Mouse (Mus musculus) liver, adult 2 months (tissue): ENCODE data around the gene Nbr1. TPM values are rescaled to one million over a fixed set of nuclear protein-coding genes. Genes with fewer than 3 reads are reported as not detected.

Source experiments
- DNase-seq: peaks from one replicate; pipeline ENCODE4 v3.0.0-alpha.2; 2011; ENCODE audit warnings: low read depth, low spot score; ENCODE audit errors: extremely low read depth
- H3K27ac ChIP-seq: fragments of 200-500 bp; replicated peaks from 2 replicates; pipeline ENCODE4 v1.5.1; 2012; ENCODE audit warnings: low read depth, mild to moderate bottlenecking, control low read depth, inconsistent platforms, low read length; ENCODE audit not compliant: insufficient read depth
- H3K27me3 ChIP-seq: fragments of 200-500 bp; 2 replicates; pipeline ENCODE4 v1.6.1; 2012; ENCODE audit warnings: mild to moderate bottlenecking, moderate library complexity, low read length, inconsistent platforms; ENCODE audit not compliant: control insufficient read depth, insufficient read depth
- H3K36me3 ChIP-seq: fragments of 200-500 bp; 2 replicates; pipeline ENCODE4 v1.6.1; 2012; ENCODE audit warnings: low read length, inconsistent platforms; ENCODE audit not compliant: control insufficient read depth, insufficient read depth
- H3K4me1 ChIP-seq: fragments of 200-500 bp; 2 replicates; pipeline ENCODE4 v1.6.1; 2011; ENCODE audit warnings: low read length; ENCODE audit not compliant: control insufficient read depth, insufficient read depth
- H3K4me3 ChIP-seq: fragments of 200-500 bp; 2 replicates; pipeline ENCODE4 v1.5.1; 2011; ENCODE audit warnings: low read depth, mild to moderate bottlenecking, control low read depth, low read length, moderate library complexity; ENCODE audit not compliant: insufficient read depth
- H3K79me2 ChIP-seq: fragments of 200-500 bp; 2 replicates; pipeline ENCODE4 v1.6.1; 2012; ENCODE audit warnings: inconsistent platforms, mild to moderate bottlenecking, low read length, moderate library complexity; ENCODE audit not compliant: control insufficient read depth, insufficient read depth
- H3K9ac ChIP-seq: fragments of 200-500 bp; 2 replicates; pipeline ENCODE4 v1.6.1; 2012; ENCODE audit warnings: low read depth, mild to moderate bottlenecking, control low read depth, inconsistent platforms, low read length
- CTCF ChIP-seq: fragments of 200-500 bp; IDR thresholded peaks from 2 replicates; pipeline ENCODE4 v1.5.1; 2011; ENCODE audit warnings: low read depth, low read length, control low read depth
- POLR2A ChIP-seq: fragments of 200-500 bp; IDR thresholded peaks from 2 replicates; pipeline ENCODE4 v1.6.1; 2011; ENCODE audit warnings: low read length, control low read depth; ENCODE audit not compliant: insufficient read depth; ENCODE audit errors: extremely low read depth
- WGBS: fragments of 180-500 bp; shearing (Covaris S2); methylation state at CpG from one replicate; pipeline ENCODE4 v1.1.7; 2018; 5-methylcytosine and 5-hydroxymethylcytosine counted together
- polyA plus RNA-seq: library from polyadenylated mRNA; depleted of rRNA; stranded (reverse); fragments of >200 nt; gene quantifications from 2 replicates; pipeline ENCODE4 v1.2.3, GENCODE M21; 2012
- total RNA-seq: library from RNA; depleted of rRNA; stranded (reverse); fragments of >200 nt; gene quantifications from 2 replicates; pipeline ENCODE4 v1.2.3, GENCODE M21; 2014

Gene Nbr1
- total and polyA plus RNA-seq, 2 experiments = 141 to 211 TPM

GRCm38 (mm10) chr11:101552476-101553300, 739 bp downstream of the Nbr1 start:
- peaks cover 4% of the 10 kb centered on the region for H3K4me1 ChIP-seq
- under 1% methylated on average over 37 of the region's 37 CpGs for WGBS
- peak; percentile 100 for DNase-seq
- peak overlapping the region; percentile 93 for H3K9ac ChIP-seq
- H3K27me3 ChIP-seq = no peaks in the 10 kb centered on the region
- H3K36me3 ChIP-seq = peaks cover 11% of the 10 kb centered on the region
- TF ChIP-seq CTCF (no peak), POLR2A (peak; percentile 93)
- peak overlapping the region; percentile 95 for H3K27ac ChIP-seq
- H3K4me3 ChIP-seq = peak overlapping the region; percentile 88
- H3K79me2 ChIP-seq = peaks cover 2% of the 10 kb centered on the region; the same call in 1 of the 2 replicates

- WGBS = 1% methylated on average over 8 of the region's 8 CpGs
- H3K9ac ChIP-seq = peak overlapping the region; percentile 93
- H3K4me3 ChIP-seq = peak overlapping the region; percentile 88
- H3K4me1 ChIP-seq = peaks cover 9% of the 10 kb centered on the region
- no peak for TF ChIP-seq CTCF
- no peak for TF ChIP-seq POLR2A
- DNase-seq = peak; percentile 77
- H3K27ac ChIP-seq = peak overlapping the region; percentile 95
- H3K27me3 ChIP-seq = no peaks in the 10 kb centered on the region
- H3K79me2 ChIP-seq = peaks cover 6% of the 10 kb centered on the region; the same call in 1 of the 2 replicates
- peaks cover 16% of the 10 kb centered on the region for H3K36me3 ChIP-seq
Observed at GRCm38 (mm10) chr11:101553354-101553930, 1.5 kb downstream of the Nbr1 start.

GRCm38 (mm10) chr11:101556541-101556940, 4.6 kb downstream of the Nbr1 start:
- no peak overlapping the region for H3K9ac ChIP-seq
- WGBS = 27% methylated on average over 7 of the region's 7 CpGs
- H3K4me3 ChIP-seq = no peak overlapping the region
- H3K27me3 ChIP-seq = no peaks in the 10 kb centered on the region
- peaks cover 44% of the 10 kb centered on the region for H3K36me3 ChIP-seq
- H3K27ac ChIP-seq = peak overlapping the region; percentile 99
- peak; percentile 99 for DNase-seq
- peaks cover 8% of the 10 kb centered on the region; the same call in 1 of the 2 replicates for H3K79me2 ChIP-seq
- H3K4me1 ChIP-seq = peaks cover 11% of the 10 kb centered on the region
- TF ChIP-seq POLR2A (peak; percentile 76), CTCF (no peak)

GRCm38 (mm10) chr11:101556954-101557353, 5.0 kb downstream of the Nbr1 start:
- H3K79me2 ChIP-seq = peaks cover 8% of the 10 kb centered on the region; the same call in 1 of the 2 replicates
- peak overlapping the region; percentile 99 for H3K27ac ChIP-seq
- TF ChIP-seq POLR2A (no peak), CTCF (no peak)
- no peak overlapping the region for H3K9ac ChIP-seq
- DNase-seq = no peak
- H3K4me1 ChIP-seq = peaks cover 11% of the 10 kb centered on the region
- H3K36me3 ChIP-seq = peaks cover 48% of the 10 kb centered on the region
- WGBS = 10% methylated on average over 2 of the region's 2 CpGs
- H3K4me3 ChIP-seq = no peak overlapping the region
- no peaks in the 10 kb centered on the region for H3K27me3 ChIP-seq

GRCm38 (mm10) chr11:101562391-101562790, 10.4 kb downstream of the Nbr1 start:
- H3K4me1 ChIP-seq = peaks cover 9% of the 10 kb centered on the region
- no peaks in the 10 kb centered on the region for H3K27me3 ChIP-seq
- no peak overlapping the region for H3K9ac ChIP-seq
- H3K27ac ChIP-seq = no peak overlapping the region
- DNase-seq = peak; percentile 70
- H3K79me2 ChIP-seq = peaks cover 6% of the 10 kb centered on the region; the same call in 1 of the 2 replicates
- H3K36me3 ChIP-seq = peaks cover 80% of the 10 kb centered on the region
- H3K4me3 ChIP-seq = no peak overlapping the region
- TF ChIP-seq POLR2A (no peak), CTCF (peak; percentile 58; the same call in 1 of the 2 replicates)
- WGBS = 18% methylated on average over 5 of the region's 5 CpGs
